Comparison of ENCODE assay signal across 7 mouse cellular contexts in the genomic region with DNA sequence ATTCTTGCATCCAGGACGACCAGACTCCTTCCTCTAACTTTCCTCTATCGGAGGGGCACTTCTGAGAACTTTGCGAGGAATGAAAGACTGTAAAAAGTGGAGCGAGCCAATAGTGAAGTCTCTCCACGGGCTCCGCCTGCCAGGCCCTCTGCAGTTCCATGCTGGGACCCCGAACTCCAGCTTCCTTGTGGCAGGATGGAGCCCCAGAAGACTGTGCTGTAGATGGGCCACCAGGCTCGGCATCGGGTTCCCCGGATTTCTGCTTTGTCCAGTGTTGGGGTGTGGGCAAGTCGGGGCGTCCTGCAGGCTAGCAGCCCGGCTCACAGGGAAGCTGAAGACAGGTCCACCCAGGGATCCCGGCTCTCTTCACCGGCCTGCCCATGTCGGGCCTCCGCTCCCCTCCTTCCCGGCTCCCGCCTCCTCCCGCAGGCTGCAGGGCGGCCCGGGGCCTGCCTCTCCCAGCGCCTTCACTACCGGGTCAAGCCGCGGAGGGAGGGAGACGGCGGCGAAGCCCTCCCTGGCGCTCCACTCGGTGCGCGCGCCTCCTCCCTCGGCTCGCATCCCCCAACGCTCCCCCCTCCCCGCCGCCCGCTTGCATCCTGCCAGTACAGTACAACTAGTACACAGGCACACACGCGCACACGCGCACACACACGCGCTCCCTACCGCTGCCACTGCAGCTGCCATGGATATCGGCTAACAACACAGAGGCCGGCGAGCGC. TPM values are rescaled to one million over a fixed set of nuclear protein-coding genes. Genes with fewer than 3 reads are reported as not detected.
DNase-seq lines count a peak whose midpoint lies in the region; ATAC-seq and TF ChIP-seq lines count a peak whose summit lies in the region.

No protein-coding gene starts in this region.

- ATAC-seq in embryonic facial prominence, embryonic 15.5 days (ENCODE audit: insufficient number of reproducible peaks, low FRiP score, low TSS enrichment, low read depth), result peak; percentile 93
- peak; percentile 92 for ATAC-seq in limb, embryonic 11.5 days (ENCODE audit: insufficient number of reproducible peaks, low FRiP score, low TSS enrichment, low read depth)
- peak; percentile 95 for ATAC-seq in midbrain, embryonic 14.5 days (ENCODE audit: low FRiP score, low TSS enrichment)
- peak; percentile 96 for ATAC-seq in stomach, postnatal 0 days (ENCODE audit: low FRiP score, low TSS enrichment)

- peaks cover 25% of the 10 kb centered on the region for H3K4me1 ChIP-seq in embryonic facial prominence, embryonic 15.5 days
- peaks cover 4% of the 10 kb centered on the region; the same call in 1 of the 2 replicates for H3K4me1 ChIP-seq in limb, embryonic 11.5 days (ENCODE audit: control insufficient read depth, insufficient read depth, low read length)
- H3K4me1 ChIP-seq in midbrain, embryonic 14.5 days (ENCODE audit: control insufficient read depth, insufficient read depth, low read length), result peaks cover 14% of the 10 kb centered on the region
- H3K4me1 ChIP-seq in stomach, postnatal 0 days (replicated peaks; ENCODE audit: control insufficient read depth, insufficient read depth), result peaks cover 2% of the 10 kb centered on the region; the same call in 1 of the 2 replicates

- peak overlapping the region; percentile 53 for H3K9ac ChIP-seq in embryonic facial prominence, embryonic 15.5 days
- peak overlapping the region; percentile 79 for H3K9ac ChIP-seq in limb, embryonic 11.5 days (ENCODE audit: low read length)
- H3K9ac ChIP-seq in midbrain, embryonic 14.5 days (replicated peaks; ENCODE audit: low read length), result peak overlapping the region; percentile 72
- peak overlapping the region; percentile 65 for H3K9ac ChIP-seq in stomach, postnatal 0 days (ENCODE audit: low read length)

- peak overlapping the region; percentile 85 for H3K27ac ChIP-seq in embryonic facial prominence, embryonic 15.5 days (replicated peaks)
- H3K27ac ChIP-seq in limb, embryonic 11.5 days (replicated peaks; ENCODE audit: low read depth, low read length), result peak overlapping the region; percentile 42; the same call in 1 of the 2 replicates
- H3K27ac ChIP-seq in midbrain, embryonic 14.5 days (replicated peaks; ENCODE audit: low read depth, low read length), result peak overlapping the region; percentile 81
- H3K27ac ChIP-seq in stomach, postnatal 0 days (replicated peaks), result peak overlapping the region; percentile 75

- peaks cover 3% of the 10 kb centered on the region; the same call in 1 of the 2 replicates for H3K27me3 ChIP-seq in embryonic facial prominence, embryonic 15.5 days
- H3K27me3 ChIP-seq in limb, embryonic 11.5 days (ENCODE audit: control insufficient read depth, insufficient read depth, low read length), result no peaks in the 10 kb centered on the region
- no peaks in the 10 kb centered on the region for H3K27me3 ChIP-seq in midbrain, embryonic 14.5 days (ENCODE audit: control insufficient read depth, insufficient read depth, low read length)
- H3K27me3 ChIP-seq in stomach, postnatal 0 days (ENCODE audit: control insufficient read depth, insufficient read depth, low read length), result no peaks in the 10 kb centered on the region

- peak overlapping the region; percentile 68 for H3K4me3 ChIP-seq in embryonic facial prominence, embryonic 15.5 days (replicated peaks)
- H3K4me3 ChIP-seq in limb, embryonic 11.5 days (ENCODE audit: low read depth, low read length), result peak overlapping the region; percentile 63
- H3K4me3 ChIP-seq in midbrain, embryonic 14.5 days (replicated peaks; ENCODE audit: low read depth, low read length), result peak overlapping the region; percentile 77
- H3K4me3 ChIP-seq in stomach, postnatal 0 days (ENCODE audit: low read depth, low read length), result peak overlapping the region; percentile 62

- H3K36me3 ChIP-seq in embryonic facial prominence, embryonic 15.5 days, result no peaks in the 10 kb centered on the region
- no peaks in the 10 kb centered on the region for H3K36me3 ChIP-seq in limb, embryonic 11.5 days (ENCODE audit: control insufficient read depth, insufficient read depth, low read length)
- no peaks in the 10 kb centered on the region for H3K36me3 ChIP-seq in midbrain, embryonic 14.5 days (ENCODE audit: control insufficient read depth, insufficient read depth, low read length)
- no peaks in the 10 kb centered on the region for H3K36me3 ChIP-seq in stomach, postnatal 0 days (ENCODE audit: control insufficient read depth, insufficient read depth, low read length)

- H3K4me2 ChIP-seq in embryonic facial prominence, embryonic 15.5 days (replicated peaks), result peak overlapping the region; percentile 91
- peak overlapping the region; percentile 87 for H3K4me2 ChIP-seq in limb, embryonic 11.5 days (ENCODE audit: low read depth, severe bottlenecking)
- H3K4me2 ChIP-seq in midbrain, embryonic 14.5 days (ENCODE audit: low read length), result peak overlapping the region; percentile 99
- H3K4me2 ChIP-seq in stomach, postnatal 0 days (replicated peaks; ENCODE audit: low read depth), result peak overlapping the region; percentile 82

- TF ChIP-seq EP300 in stomach, postnatal 0 days (optimal IDR thresholded peaks at IDR 0.05), result no peak

- WGBS in embryonic facial prominence, embryonic 15.5 days, result under 1% methylated on average over 35 of the region's 51 CpGs
- under 1% methylated on average over 35 of the region's 51 CpGs for WGBS in limb, embryonic 11.5 days
- WGBS in midbrain, embryonic 14.5 days, result under 1% methylated on average over 46 of the region's 51 CpGs
- WGBS in stomach, postnatal 0 days, result 1% methylated on average over 41 of the region's 51 CpGs

- peak; percentile 77 for DNase-seq in brain, embryonic 18.5 days (ENCODE audit: low read depth, low spot score)
- peak; percentile 80 to 81 for DNase-seq in heart, adult 9 months (ENCODE audit: low spot score in 2 of 2)
- DNase-seq in kidney, adult 9 months, result peak; percentile 70
- DNase-seq in limb, embryonic 11.5 days (ENCODE audit: low spot score), result peak; percentile 87
- peak; percentile 93 for DNase-seq in midbrain, embryonic 14.5 days
- peak; percentile 80 for DNase-seq in stomach, postnatal 0 days (ENCODE audit: low spot score)

- TF ChIP-seq CTCF in stomach, postnatal 0 days (IDR thresholded peaks at IDR 0.05; ENCODE audit: low read depth), result no peak

- no peaks in the 10 kb centered on the region for H3K9me3 ChIP-seq in embryonic facial prominence, embryonic 15.5 days (replicated peaks)
- H3K9me3 ChIP-seq in limb, embryonic 11.5 days (ENCODE audit: control insufficient read depth, low read length), result no peaks in the 10 kb centered on the region
- H3K9me3 ChIP-seq in midbrain, embryonic 14.5 days (ENCODE audit: control insufficient read depth, low read length), result no peaks in the 10 kb centered on the region
- no peaks in the 10 kb centered on the region for H3K9me3 ChIP-seq in stomach, postnatal 0 days (ENCODE audit: control insufficient read depth, low read length)

RNA-seq across cellular contexts. Expression of a gene that starts 0.5 kb away (rescaled TPM):
- polyA plus RNA-seq in embryonic facial prominence, embryonic 15.5 days (2015; fragmentation: Nextera tagmentation; extraction: Ambion mirVana), result 6.8 and 7.3 TPM in 2 replicates
- polyA plus RNA-seq in limb, embryonic 11.5 days (2014; fragmentation: Nextera tagmentation; extraction: Ambion mirVana), result 2.8 and 3.2 TPM in 2 replicates
- 22.3 and 26.9 TPM in 2 replicates for polyA plus RNA-seq in midbrain, embryonic 14.5 days (2014; fragmentation: Nextera tagmentation; extraction: Ambion mirVana)
- 1.8 and 1.9 TPM in 2 replicates for polyA plus RNA-seq in stomach, postnatal 0 days (2015; fragmentation: Nextera tagmentation; extraction: Ambion mirVana)

Comparison
In these comparisons a context has a peak if more than half of its experiments do, and no peak if none do; other contexts are left out.
1. Peak in every context shown above with its lines: DNase-seq, ATAC-seq, H3K4me3 ChIP-seq and H3K27ac ChIP-seq.